Mouse (Mus musculus) embryo, embryonic 10 days (tissue): ENCODE results near the gene Olfr969.
"Not testable (repeated sequence)": the region's sequence is repeated elsewhere in the genome, so short reads cannot be mapped to it uniquely, and the experiment has no call there.

Source experiments
- DNase-seq: peaks from one replicate; pipeline ENCODE4 v3.0.0-alpha.2; 2015; ENCODE audit warnings: low spot score

Gene Olfr969

DNA sequence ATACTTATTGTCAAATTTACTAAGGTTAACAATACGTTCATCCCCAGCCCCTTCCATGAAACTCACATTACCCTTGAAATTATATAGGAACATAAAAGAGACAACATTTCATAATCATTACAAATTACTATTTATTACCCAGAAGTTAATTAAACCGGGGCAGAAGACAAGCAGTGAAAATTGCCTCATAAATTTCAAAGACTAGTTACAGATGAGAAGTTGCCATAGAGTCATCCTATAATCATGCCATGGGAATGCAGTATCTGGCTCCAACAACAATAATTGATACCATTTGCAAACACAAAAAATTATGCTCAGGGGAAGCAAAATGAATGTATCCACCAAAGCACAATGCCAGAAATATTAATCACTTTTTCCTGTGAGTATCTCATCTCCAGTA, at the start of gene Olfr969:
Olfr969 (plus strand) TSS at position 388 of the 400 bp plus-strand sequence.
- DNase-seq, result no peak

DNA sequence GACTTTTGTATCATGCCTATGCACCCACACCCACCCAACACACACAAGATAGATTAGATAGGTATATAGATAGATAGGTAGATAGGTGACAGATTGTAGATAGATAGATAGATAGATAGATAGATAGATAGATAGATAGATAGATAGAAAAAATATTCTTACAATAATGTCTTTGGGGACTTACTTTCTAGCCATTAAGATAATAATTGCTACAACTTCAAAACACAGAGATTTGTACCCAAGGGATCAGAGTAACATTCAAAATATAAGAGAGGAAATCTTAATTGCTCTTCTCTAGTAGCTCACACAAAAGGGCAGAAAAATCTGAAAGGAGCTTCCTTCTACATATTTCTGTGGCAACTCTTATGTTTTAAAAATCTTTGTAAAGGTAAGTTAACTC, 44.8 kb upstream of the Olfr969 start, which contains the start of gene Olfr967:
Olfr967 (plus strand) TSS at position 301 of the 400 bp plus-strand sequence.
- DNase-seq, result no peak

DNA sequence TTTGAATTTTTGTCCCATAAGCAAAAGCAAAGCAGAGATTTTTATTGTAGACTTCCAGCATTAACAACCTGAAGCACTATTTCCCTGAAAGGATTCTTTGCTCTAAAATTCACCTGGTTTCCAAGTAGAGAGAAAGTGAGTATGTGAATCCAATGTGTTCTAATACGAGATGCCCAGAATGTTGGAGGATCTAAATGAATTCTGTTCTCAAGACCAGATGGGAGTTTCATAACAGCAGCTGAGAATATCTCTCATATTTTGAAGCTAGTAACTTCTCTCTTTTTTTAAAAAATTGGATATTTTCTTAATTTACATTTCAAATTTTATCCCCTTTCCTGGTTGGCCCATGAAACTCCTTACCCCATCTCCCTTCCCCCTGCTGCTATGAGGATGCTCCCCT, 44.3 kb upstream of the Olfr969 start:
- no peak for DNase-seq

DNA sequence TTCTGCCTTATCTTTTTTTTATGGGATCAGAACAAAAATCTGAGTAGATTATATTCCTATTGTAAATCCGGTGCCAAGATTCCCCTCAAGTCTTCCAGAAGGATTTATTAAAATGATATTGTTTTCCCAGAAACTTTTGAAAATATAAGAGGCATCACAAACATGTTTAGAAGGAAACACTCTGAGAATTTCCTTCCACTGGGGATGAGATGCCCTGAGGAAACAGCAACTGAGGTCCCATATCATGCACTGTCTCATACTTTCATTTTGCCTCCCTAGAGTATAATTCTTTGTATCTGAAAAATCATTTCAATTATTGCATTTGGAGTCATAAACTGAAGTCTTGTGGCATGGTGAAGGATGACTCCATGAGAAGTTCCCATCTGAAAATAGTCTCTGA, 7.6 kb upstream of the Olfr969 start, which contains the start of gene Olfr968:
Olfr968 (minus strand) TSS at position 101 of the 400 bp plus-strand sequence.
- no peak for DNase-seq

DNA sequence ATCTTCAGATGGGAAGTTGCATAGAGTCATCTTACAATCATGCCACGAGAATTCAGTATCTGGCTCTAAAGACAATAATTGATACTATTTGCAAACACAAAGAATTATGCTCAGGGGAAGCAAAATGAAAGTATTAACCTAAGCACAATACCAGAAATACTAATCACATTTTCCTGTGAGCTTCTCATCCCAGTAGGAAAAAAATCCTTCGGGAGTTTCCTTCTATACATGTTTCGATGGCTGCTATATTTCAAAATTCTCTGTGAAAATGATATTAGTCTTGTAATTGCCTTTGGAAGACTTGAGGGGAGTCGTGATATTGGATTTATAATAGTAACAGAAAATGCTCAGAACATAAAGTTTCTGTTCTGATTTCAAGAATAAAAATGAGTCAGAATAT, 17.8 kb downstream of the Olfr969 start, which contains the start of gene Olfr970:
Olfr970 (plus strand) TSS at position 301 of the 400 bp plus-strand sequence.
- DNase-seq, result no peak

DNA sequence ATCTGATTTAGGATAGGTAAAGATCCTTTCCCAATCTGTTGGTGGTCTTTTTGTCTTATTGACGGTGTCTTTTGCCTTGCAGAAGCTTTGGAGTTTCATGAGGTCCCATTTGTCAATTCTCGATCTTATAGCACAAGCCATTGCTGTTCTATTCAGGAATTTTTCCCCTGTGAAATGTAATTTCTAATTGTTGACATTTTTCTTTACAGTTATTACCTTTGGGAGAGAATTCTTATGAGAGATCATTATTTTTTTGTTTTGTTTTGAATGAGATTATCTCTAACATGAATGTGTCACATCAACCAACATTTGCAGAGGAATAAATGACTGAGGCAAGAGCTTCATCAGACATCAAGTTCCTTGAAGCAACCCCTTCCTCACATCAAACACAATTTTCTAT, 45.8 kb downstream of the Olfr969 start, which contains the start of gene Olfr971:
Olfr971 (plus strand) TSS at position 301 of the 400 bp plus-strand sequence.
- not testable (repeated sequence) for DNase-seq
